Mouse (Mus musculus) telencephalon, adult 2 months (tissue): ENCODE measurements at regions not wholly inside any gene's neighbourhood (a gene's known extent, or its start where the extent isn't known, plus 50 kb on each side); places are given as distances from the start of the nearest gene placed in this dataset.

ENCODE experiments used
- DNase-seq: peaks from one replicate; pipeline ENCODE4 v3.0.0-alpha.2; 2011; ENCODE audit warnings: low read depth, low spot score

DNA sequence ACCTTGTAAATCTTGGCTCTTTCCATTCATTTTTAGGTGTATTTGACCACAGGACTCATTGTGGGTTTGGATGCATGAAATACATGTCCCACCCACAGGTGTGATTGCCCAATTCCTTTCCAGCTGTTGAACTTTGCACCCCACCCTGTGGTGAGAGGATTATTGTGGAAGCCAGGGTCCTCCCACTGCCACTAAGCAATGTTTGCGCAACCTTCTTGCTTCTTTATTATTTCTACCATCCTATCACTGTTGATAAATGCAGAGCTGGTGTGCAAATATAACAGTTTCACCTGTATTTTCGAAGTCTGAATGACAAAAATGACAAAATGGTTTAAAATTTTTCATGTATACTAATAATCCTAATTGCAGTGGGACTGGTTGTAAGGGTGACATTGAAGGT is 315.9 kb upstream of the Vwc2 start:
- no peak for DNase-seq

DNA sequence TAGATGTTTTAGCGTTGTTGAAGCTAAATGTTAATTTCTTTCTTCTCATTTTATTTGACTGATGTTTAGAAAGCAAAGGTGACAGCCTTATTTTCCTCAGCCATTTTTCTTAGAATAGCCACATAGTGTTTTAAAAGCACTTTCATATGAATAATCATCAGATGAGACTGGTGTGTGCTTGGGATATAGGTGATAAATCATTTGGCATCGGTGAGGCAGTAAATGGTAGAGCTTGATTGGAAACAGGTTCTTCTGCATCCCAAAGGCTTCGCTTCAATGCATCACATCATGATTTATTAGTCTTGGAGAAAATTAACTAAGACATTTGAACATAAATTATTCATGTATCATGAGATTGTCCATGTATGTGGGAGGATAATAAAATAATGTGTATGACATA is 273.8 kb upstream of the Vwc2 start:
- no peak for DNase-seq

DNA sequence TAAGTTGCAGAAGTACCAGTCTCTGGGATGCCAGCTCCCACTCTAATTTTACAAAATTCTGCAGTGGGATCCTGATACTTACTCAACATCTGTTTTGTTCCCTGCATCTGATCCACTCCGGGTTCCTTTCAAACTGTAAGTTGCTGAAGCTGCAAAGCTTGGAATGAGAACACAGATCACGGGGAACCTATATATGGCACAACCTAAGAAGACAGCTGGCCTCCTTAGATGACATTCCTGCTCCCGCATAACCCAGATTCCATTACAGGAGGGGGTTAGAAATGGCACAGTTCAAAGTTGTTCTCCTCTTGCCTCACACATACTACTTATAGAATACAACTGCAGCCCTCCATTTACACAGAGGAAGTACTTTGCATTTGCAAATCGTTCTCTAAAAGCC is 272.9 kb upstream of the Vwc2 start:
- DNase-seq: peak; percentile 55

- peak; percentile 16 for DNase-seq
Observed at GRCm38 (mm10) chr11:10872267-10872666, 241.8 kb upstream of the Vwc2 start.

- DNase-seq: peak; percentile 18
Observed at GRCm38 (mm10) chr11:10893302-10893701, 220.7 kb upstream of the Vwc2 start.

GRCm38 (mm10) chr11:10923998-10924397 is 190.0 kb upstream of the Vwc2 start:
- DNase-seq: no peak

GRCm38 (mm10) chr11:10952914-10953313 is 161.1 kb upstream of the Vwc2 start:
- peak; percentile 36 for DNase-seq
